Mouse (Mus musculus): ENCODE data around the gene H2-Oa. TPM values are rescaled to one million over a fixed set of nuclear protein-coding genes. Genes with fewer than 3 reads are reported as not detected.
A peak's percentile ranks its signal among the peaks of the same experiment; 100 is the strongest.

Gene H2-Oa
- polyA plus RNA-seq, 1 experiment from 2014 or later, result 0.26 TPM

GRCm38 (mm10) chr17:34128944-34129791, 37.0 kb downstream of the H2-Oa start:
- 0 out of 2 replicates have a peak, but pooled peaks cover 2% of the 10 kb centered on the region for H3K4me1 ChIP-seq (replicated peaks; ENCODE audit: control insufficient read depth, insufficient read depth, low read length)
- H3K27me3 ChIP-seq (ENCODE audit: control insufficient read depth, insufficient read depth, low read length), result no peaks in the 10 kb centered on the region
- no peaks in the 10 kb centered on the region for H3K36me3 ChIP-seq (ENCODE audit: control insufficient read depth, insufficient read depth, low read length)
- 0 out of 2 replicates have a peak overlapping the region, but pooled peaks have one; percentile 1 for H3K4me2 ChIP-seq (replicated peaks; ENCODE audit: low read depth, low read length)
- H3K27ac ChIP-seq (ENCODE audit: low read depth, low read length), result no peak overlapping the region
- DNase-seq (ENCODE audit: low spot score) (no peak), ATAC-seq (ENCODE audit: low FRiP score) (no peak)
- H3K9ac ChIP-seq (ENCODE audit: low read depth, low read length), result no peak overlapping the region
- 22% methylated on average over 18 of the region's 18 CpGs for WGBS
- H3K4me3 ChIP-seq (ENCODE audit: low read depth, low read length), result no peak overlapping the region
- H3K9me3 ChIP-seq (ENCODE audit: control insufficient read depth, low read length), result no peaks in the 10 kb centered on the region

GRCm38 (mm10) chr17:34130073-34130947, 38.2 kb downstream of the H2-Oa start:
- ATAC-seq (ENCODE audit: low FRiP score) (no peak), DNase-seq (ENCODE audit: low spot score) (no peak)
- H3K27ac ChIP-seq (ENCODE audit: low read depth, low read length), result no peak overlapping the region
- no peaks in the 10 kb centered on the region for H3K9me3 ChIP-seq (ENCODE audit: control insufficient read depth, low read length)
- H3K36me3 ChIP-seq (ENCODE audit: control insufficient read depth, insufficient read depth, low read length), result no peaks in the 10 kb centered on the region
- no peak overlapping the region for H3K9ac ChIP-seq (ENCODE audit: low read depth, low read length)
- H3K4me3 ChIP-seq (ENCODE audit: low read depth, low read length), result no peak overlapping the region
- WGBS, result 88% methylated on average over 19 of the region's 19 CpGs
- H3K27me3 ChIP-seq (ENCODE audit: control insufficient read depth, insufficient read depth, low read length), result no peaks in the 10 kb centered on the region
- H3K4me2 ChIP-seq (replicated peaks; ENCODE audit: low read depth, low read length), result no peak overlapping the region
- H3K4me1 ChIP-seq (replicated peaks; ENCODE audit: control insufficient read depth, insufficient read depth, low read length), result 0 out of 2 replicates have a peak, but pooled peaks cover 2% of the 10 kb centered on the region

GRCm38 (mm10) chr17:34131911-34132310, 39.8 kb downstream of the H2-Oa start:
- H3K4me1 ChIP-seq (replicated peaks; ENCODE audit: control insufficient read depth, insufficient read depth, low read length), result 0 out of 2 replicates have a peak, but pooled peaks cover 4% of the 10 kb centered on the region
- no peak overlapping the region for H3K27ac ChIP-seq (ENCODE audit: low read depth, low read length)
- H3K4me3 ChIP-seq (ENCODE audit: low read depth, low read length), result no peak overlapping the region
- DNase-seq (ENCODE audit: low spot score) (no peak), ATAC-seq (ENCODE audit: low FRiP score) (no peak)
- no peak overlapping the region for H3K9ac ChIP-seq (ENCODE audit: low read depth, low read length)
- H3K9me3 ChIP-seq (ENCODE audit: control insufficient read depth, low read length), result no peaks in the 10 kb centered on the region
- H3K27me3 ChIP-seq (ENCODE audit: control insufficient read depth, insufficient read depth, low read length), result peaks cover 6% of the 10 kb centered on the region; the same call in 1 of the 2 replicates
- no peak overlapping the region for H3K4me2 ChIP-seq (replicated peaks; ENCODE audit: low read depth, low read length)
- WGBS, result 78% methylated on average over 7 of the region's 7 CpGs
- no peaks in the 10 kb centered on the region for H3K36me3 ChIP-seq (ENCODE audit: control insufficient read depth, insufficient read depth, low read length)

GRCm38 (mm10) chr17:34133289-34133688, 41.1 kb downstream of the H2-Oa start:
- 0 out of 2 replicates have a peak, but pooled peaks cover 4% of the 10 kb centered on the region for H3K4me1 ChIP-seq (replicated peaks; ENCODE audit: control insufficient read depth, insufficient read depth, low read length)
- no peak for ATAC-seq (ENCODE audit: low FRiP score)
- H3K9me3 ChIP-seq (ENCODE audit: control insufficient read depth, low read length), result no peaks in the 10 kb centered on the region
- H3K4me2 ChIP-seq (replicated peaks; ENCODE audit: low read depth, low read length), result no peak overlapping the region
- H3K9ac ChIP-seq (ENCODE audit: low read depth, low read length), result no peak overlapping the region
- WGBS, result 83% methylated on average over 11 of the region's 11 CpGs
- H3K4me3 ChIP-seq (ENCODE audit: low read depth, low read length), result no peak overlapping the region
- DNase-seq (ENCODE audit: low spot score), result no peak
- H3K27ac ChIP-seq (ENCODE audit: low read depth, low read length), result no peak overlapping the region
- H3K36me3 ChIP-seq (ENCODE audit: control insufficient read depth, insufficient read depth, low read length), result no peaks in the 10 kb centered on the region
- peaks cover 11% of the 10 kb centered on the region for H3K27me3 ChIP-seq (ENCODE audit: control insufficient read depth, insufficient read depth, low read length)

- Histone ChIP-seq H3K27me3 (ENCODE audit: control insufficient read depth, insufficient read depth, low read length) (peaks cover 18% of the 10 kb centered on the region), H3K4me3 (ENCODE audit: low read depth, low read length) (no peak overlapping the region), H3K9ac (ENCODE audit: low read depth, low read length) (no peak overlapping the region), H3K9me3 (ENCODE audit: control insufficient read depth, low read length) (no peaks in the 10 kb centered on the region), H3K4me2 (replicated peaks; ENCODE audit: low read depth, low read length) (no peak overlapping the region), H3K36me3 (ENCODE audit: control insufficient read depth, insufficient read depth, low read length) (no peaks in the 10 kb centered on the region), H3K27ac (ENCODE audit: low read depth, low read length) (no peak overlapping the region), H3K4me1 (replicated peaks; ENCODE audit: control insufficient read depth, insufficient read depth, low read length) (0 out of 2 replicates have a peak, but pooled peaks cover 3% of the 10 kb centered on the region)
- WGBS, result 91% methylated on average over 3 of the region's 3 CpGs
- ATAC-seq (ENCODE audit: low FRiP score) (no peak), DNase-seq (ENCODE audit: low spot score) (no peak)
Measured at GRCm38 (mm10) chr17:34134451-34134850, 42.3 kb downstream of the H2-Oa start.

GRCm38 (mm10) chr17:34135297-34136224, 43.4 kb downstream of the H2-Oa start:
- Histone ChIP-seq H3K9me3 (ENCODE audit: control insufficient read depth, low read length) (no peaks in the 10 kb centered on the region), H3K27me3 (ENCODE audit: control insufficient read depth, insufficient read depth, low read length) (peaks cover 22% of the 10 kb centered on the region), H3K9ac (ENCODE audit: low read depth, low read length) (no peak overlapping the region), H3K27ac (ENCODE audit: low read depth, low read length) (no peak overlapping the region), H3K36me3 (ENCODE audit: control insufficient read depth, insufficient read depth, low read length) (no peaks in the 10 kb centered on the region), H3K4me2 (replicated peaks; ENCODE audit: low read depth, low read length) (peak overlapping the region; percentile 71), H3K4me3 (ENCODE audit: low read depth, low read length) (peak overlapping the region; percentile 23), H3K4me1 (replicated peaks; ENCODE audit: control insufficient read depth, insufficient read depth, low read length) (0 out of 2 replicates have a peak, but pooled peaks cover 6% of the 10 kb centered on the region)
- ATAC-seq (ENCODE audit: low FRiP score) (peak; percentile 97), DNase-seq (ENCODE audit: low spot score) (peak; percentile 100)
- 7% methylated on average over 31 of the region's 31 CpGs for WGBS

GRCm38 (mm10) chr17:34137601-34138000, 45.5 kb downstream of the H2-Oa start:
- Histone ChIP-seq H3K4me3 (ENCODE audit: low read depth, low read length) (no peak overlapping the region), H3K36me3 (ENCODE audit: control insufficient read depth, insufficient read depth, low read length) (no peaks in the 10 kb centered on the region), H3K4me2 (replicated peaks; ENCODE audit: low read depth, low read length) (no peak overlapping the region), H3K9me3 (ENCODE audit: control insufficient read depth, low read length) (no peaks in the 10 kb centered on the region), H3K9ac (ENCODE audit: low read depth, low read length) (no peak overlapping the region), H3K27me3 (ENCODE audit: control insufficient read depth, insufficient read depth, low read length) (peaks cover 29% of the 10 kb centered on the region), H3K4me1 (replicated peaks; ENCODE audit: control insufficient read depth, insufficient read depth, low read length) (0 out of 2 replicates have a peak, but pooled peaks cover 6% of the 10 kb centered on the region), H3K27ac (ENCODE audit: low read depth, low read length) (no peak overlapping the region)
- ATAC-seq (ENCODE audit: low FRiP score), result no peak
- WGBS, result 63% methylated on average over 7 of the region's 7 CpGs
- DNase-seq (ENCODE audit: low spot score), result no peak

- 0 out of 2 replicates have a peak, but pooled peaks cover 6% of the 10 kb centered on the region for H3K4me1 ChIP-seq (replicated peaks; ENCODE audit: control insufficient read depth, insufficient read depth, low read length)
- no peak overlapping the region for H3K4me2 ChIP-seq (replicated peaks; ENCODE audit: low read depth, low read length)
- ATAC-seq (ENCODE audit: low FRiP score) (no peak), DNase-seq (ENCODE audit: low spot score) (no peak)
- no peaks in the 10 kb centered on the region for H3K9me3 ChIP-seq (ENCODE audit: control insufficient read depth, low read length)
- H3K4me3 ChIP-seq (ENCODE audit: low read depth, low read length), result no peak overlapping the region
- WGBS, result 71% methylated on average over 7 of the region's 7 CpGs
- H3K27me3 ChIP-seq (ENCODE audit: control insufficient read depth, insufficient read depth, low read length), result peaks cover 29% of the 10 kb centered on the region
- H3K36me3 ChIP-seq (ENCODE audit: control insufficient read depth, insufficient read depth, low read length), result no peaks in the 10 kb centered on the region
- no peak overlapping the region for H3K9ac ChIP-seq (ENCODE audit: low read depth, low read length)
- no peak overlapping the region for H3K27ac ChIP-seq (ENCODE audit: low read depth, low read length)
Measured at GRCm38 (mm10) chr17:34138655-34139054, 46.5 kb downstream of the H2-Oa start.
